Mouse (Mus musculus) C2C12 (cell line): ENCODE results near the gene Gm10570. TPM values are rescaled to one million over a fixed set of nuclear protein-coding genes. Genes with fewer than 3 reads are reported as not detected.

ENCODE experiments used
- H3K27me3 ChIP-seq: one replicate; pipeline ENCODE4 v1.6.1; 2011; ENCODE audit not compliant: control insufficient read depth, insufficient read depth, insufficient read length
- H3K36me3 ChIP-seq: one replicate; pipeline ENCODE4 v1.6.1; 2011; ENCODE audit not compliant: control insufficient read depth, insufficient read depth
- H3K4me3 ChIP-seq: one replicate; pipeline ENCODE4 v1.5.1; 2011; ENCODE audit warnings: mild to moderate bottlenecking, control low read depth; ENCODE audit not compliant: poor library complexity, insufficient read depth, severe bottlenecking
- H3K79me2 ChIP-seq: one replicate; pipeline ENCODE4 v1.6.1; 2011; ENCODE audit not compliant: control insufficient read depth, insufficient read depth
- H3K79me3 ChIP-seq: one replicate; pipeline ENCODE4 v1.6.1; 2011; ENCODE audit warnings: low read depth, control low read depth
- H3ac ChIP-seq: one replicate; pipeline ENCODE3; 2011; ENCODE audit warnings: low read depth; ENCODE audit not compliant: control insufficient read depth, insufficient read length
- CEBPB ChIP-seq: IDR thresholded peaks from one replicate; pipeline ENCODE4 v1.6.1; 2011; ENCODE audit warnings: low read depth, mild to moderate bottlenecking, control low read depth, moderate library complexity
- CTCF ChIP-seq: IDR thresholded peaks from one replicate; pipeline ENCODE4 v1.5.1; 2011; ENCODE audit not compliant: control insufficient read depth, insufficient read depth, insufficient read length
- FOSL1 ChIP-seq: IDR thresholded peaks from one replicate; pipeline ENCODE4 v1.8.0; 2011; ENCODE audit warnings: mild to moderate bottlenecking, low read length; ENCODE audit not compliant: poor library complexity, insufficient read depth, severe bottlenecking
- MAX ChIP-seq: IDR thresholded peaks from one replicate; pipeline ENCODE4 v1.6.1; 2011; ENCODE audit warnings: mild to moderate bottlenecking, control low read depth
- MYOD1 ChIP-seq: IDR thresholded peaks from one replicate; pipeline ENCODE4 v1.6.1; 2011; ENCODE audit warnings: low read depth; ENCODE audit not compliant: control insufficient read depth, insufficient read length
- MYOG ChIP-seq: IDR thresholded peaks from one replicate; pipeline ENCODE4 v1.6.1; 2011; ENCODE audit not compliant: control insufficient read depth, insufficient read length; ENCODE audit errors: extremely low read depth
- USF1 ChIP-seq: IDR thresholded peaks from one replicate; pipeline ENCODE4 v1.6.1; 2011; ENCODE audit warnings: low read depth, mild to moderate bottlenecking, control low read depth, moderate library complexity
- polyA plus RNA-seq: library from polyadenylated mRNA; unstranded; fragments of >200 nt; fragmentation: generic; extraction: Trizol; gene quantifications from one replicate; pipeline ENCODE4 v1.2.1, GENCODE M21; 2012; ENCODE audit warnings: missing spikeins

Gene Gm10570
- polyA plus RNA-seq, 1 experiment = not detected

- no peaks in the 10 kb centered on the region for H3K79me3 ChIP-seq
- H3K79me2 ChIP-seq = no peaks in the 10 kb centered on the region
- TF ChIP-seq CTCF = peak; percentile 83
- TF ChIP-seq MAX = no peak
- TF ChIP-seq MYOD1 = no peak
- H3K36me3 ChIP-seq = no peaks in the 10 kb centered on the region
- no peak overlapping the region for H3K4me3 ChIP-seq
- no peak overlapping the region for H3ac ChIP-seq
- no peaks in the 10 kb centered on the region for H3K27me3 ChIP-seq
These were observed 16.2 kb downstream of the Gm10570 start for GRCm38 (mm10) chr4:130292271-130292670.

- Histone ChIP-seq H3K36me3 (no peaks in the 10 kb centered on the region), H3ac (no peak overlapping the region), H3K79me3 (no peaks in the 10 kb centered on the region), H3K79me2 (no peaks in the 10 kb centered on the region), H3K27me3 (no peaks in the 10 kb centered on the region), H3K4me3 (no peak overlapping the region)
- TF ChIP-seq CTCF (no peak), CEBPB (no peak), MYOD1 (no peak), FOSL1 (no peak)
These were observed 18.6 kb downstream of the Gm10570 start for GRCm38 (mm10) chr4:130289824-130290223.

GRCm38 (mm10) chr4:130286531-130286930, 21.9 kb downstream of the Gm10570 start:
- Histone ChIP-seq H3K79me2 (no peaks in the 10 kb centered on the region), H3K36me3 (no peaks in the 10 kb centered on the region), H3K4me3 (no peak overlapping the region), H3K79me3 (no peaks in the 10 kb centered on the region), H3K27me3 (no peaks in the 10 kb centered on the region), H3ac (no peak overlapping the region)
- TF ChIP-seq CTCF (no peak), MYOD1 (no peak), MAX (no peak), USF1 (no peak), FOSL1 (no peak)

- no peak for TF ChIP-seq FOSL1
- no peak for TF ChIP-seq CTCF
- no peak for TF ChIP-seq CEBPB
- no peak for TF ChIP-seq MAX
- no peak for TF ChIP-seq MYOG
- no peak for TF ChIP-seq MYOD1
- TF ChIP-seq USF1 = no peak
- Histone ChIP-seq H3K36me3 (no peaks in the 10 kb centered on the region), H3K79me2 (no peaks in the 10 kb centered on the region), H3K4me3 (no peak overlapping the region), H3K79me3 (no peaks in the 10 kb centered on the region), H3K27me3 (no peaks in the 10 kb centered on the region), H3ac (no peak overlapping the region)
These were observed 24.6 kb downstream of the Gm10570 start for GRCm38 (mm10) chr4:130283826-130284225.

- H3K36me3 ChIP-seq = no peaks in the 10 kb centered on the region
These were observed 25.6 kb downstream of the Gm10570 start for GRCm38 (mm10) chr4:130282856-130283255.

GRCm38 (mm10) chr4:130279105-130279504, 29.4 kb downstream of the Gm10570 start, which contains the start of gene Serinc2:
TSS of gene Serinc2 (minus strand) at chr4:130279205.
- TF ChIP-seq CEBPB (no peak), CTCF (no peak), MYOG (no peak), FOSL1 (no peak), MYOD1 (no peak)
- Histone ChIP-seq H3ac (no peak within 1 kb of the TSS), H3K4me3 (no peak within 1 kb of the TSS), H3K79me2 (peaks cover 6% of the 10 kb centered on the region), H3K79me3 (no peaks in the 10 kb centered on the region), H3K36me3 (no peaks in the 10 kb centered on the region), H3K27me3 (no peaks in the 10 kb centered on the region)

More at GRCm38 (mm10) chr4:130282856-130283255, 25.6 kb downstream of the Gm10570 start:
- no peak overlapping the region for H3K4me3 ChIP-seq
- no peaks in the 10 kb centered on the region for H3K27me3 ChIP-seq
- no peak overlapping the region for H3ac ChIP-seq
- H3K79me2 ChIP-seq = no peaks in the 10 kb centered on the region
- H3K79me3 ChIP-seq = no peaks in the 10 kb centered on the region
- TF ChIP-seq FOSL1 = no peak
- peak; percentile 87 for TF ChIP-seq MYOD1

- H3K27me3 ChIP-seq = no peaks in the 10 kb centered on the region
- H3K4me3 ChIP-seq = no peak overlapping the region
- TF ChIP-seq CEBPB = no peak
- no peak for TF ChIP-seq FOSL1
- TF ChIP-seq CTCF = no peak
- TF ChIP-seq USF1 = no peak
- no peak for TF ChIP-seq MYOD1
- H3K79me2 ChIP-seq = peaks cover 7% of the 10 kb centered on the region
- H3K79me3 ChIP-seq = peaks cover 3% of the 10 kb centered on the region
- H3ac ChIP-seq = no peak overlapping the region
- no peaks in the 10 kb centered on the region for H3K36me3 ChIP-seq
These were observed 31.8 kb downstream of the Gm10570 start for GRCm38 (mm10) chr4:130276573-130277176.
